Mouse (Mus musculus) MEL (cell line): ENCODE results near the gene Necab3. TPM values are rescaled to one million over a fixed set of nuclear protein-coding genes. Genes with fewer than 3 reads are reported as not detected.
A peak's percentile ranks its signal among the peaks of the same experiment; 100 is the strongest.

Experiments used
- DNase-seq: peaks from one replicate; pipeline ENCODE4 v3.0.0; 2011; ENCODE audit warnings: low read depth, low spot score
- H3K27ac ChIP-seq: 2 replicates; pipeline ENCODE4 v1.5.1; 2012; ENCODE audit warnings: low read depth, mild to moderate bottlenecking, control low read depth, low read length, moderate library complexity; ENCODE audit not compliant: control insufficient read depth
- H3K27me3 ChIP-seq, 2 experiments: fragments of 150-350 bp in 1 of 2; sonication (generic) in 1 of 2; 2 replicates each; pipeline ENCODE4 v1.6.1; 2012; ENCODE audit warnings: low read length in 2 of 2, mild to moderate bottlenecking in 2 of 2, improper control_type of control experiment in 1 of 2, moderate library complexity in 1 of 2; ENCODE audit not compliant: insufficient read depth in 2 of 2, control insufficient read depth in 1 of 2
- H3K36me3 ChIP-seq, 2 experiments: 2 replicates each; pipeline ENCODE4 v1.6.1; 2012 to 2014; ENCODE audit warnings: low read length in 2 of 2, improper control_type of control experiment in 1 of 2, inconsistent platforms in 1 of 2, mild to moderate bottlenecking in 1 of 2; ENCODE audit not compliant: insufficient read depth in 2 of 2, control insufficient read depth in 1 of 2
- H3K4me1 ChIP-seq, 2 experiments: fragments of 150-350 bp in 1 of 2; sonication (generic) in 1 of 2; 2 replicates each; pipeline ENCODE4 v1.6.1; 2012; ENCODE audit warnings: low read length in 2 of 2, improper control_type of control experiment in 1 of 2, mild to moderate bottlenecking in 1 of 2; ENCODE audit not compliant: insufficient read depth in 2 of 2, control insufficient read depth in 1 of 2
- H3K4me3 ChIP-seq, 2 experiments: fragments of 150-350 bp in 1 of 2; sonication (generic) in 1 of 2; 2 replicates each; pipeline ENCODE4 v1.5.1; 2012; ENCODE audit warnings: low read depth in 2 of 2, low read length in 2 of 2, mild to moderate bottlenecking in 2 of 2, moderate library complexity in 2 of 2, control low read depth in 1 of 2, improper control_type of control experiment in 1 of 2; ENCODE audit not compliant: control insufficient read depth in 1 of 2, insufficient read depth in 1 of 2
- H3K79me2 ChIP-seq: 2 replicates; pipeline ENCODE4 v1.6.1; 2012; ENCODE audit warnings: mild to moderate bottlenecking, low read length, moderate library complexity; ENCODE audit not compliant: control insufficient read depth, poor library complexity, insufficient read depth
- H3K9ac ChIP-seq: 2 replicates; pipeline ENCODE4 v1.6.1; 2012; ENCODE audit warnings: low read depth, mild to moderate bottlenecking, control low read depth, low read length, moderate library complexity; ENCODE audit not compliant: control insufficient read depth, poor library complexity, severe bottlenecking
- H3K9me3 ChIP-seq: fragments of 150-350 bp; sonication (generic); replicated peaks from 2 replicates; pipeline ENCODE4 v1.6.1; 2012; ENCODE audit warnings: mild to moderate bottlenecking, low read length, improper control_type of control experiment, moderate library complexity; ENCODE audit not compliant: insufficient read depth
- CHD1 ChIP-seq: IDR thresholded peaks from 2 replicates; pipeline ENCODE4 v1.6.1; 2012; ENCODE audit warnings: low read depth, mild to moderate bottlenecking, inconsistent platforms, low read length, improper control_type of control experiment
- CTCF ChIP-seq, 3 experiments: IDR thresholded peaks in 2 of 3; conservative IDR thresholded peaks in 1 of 3; 2 replicates each; pipeline ENCODE4 v1.5.1; 2011 to 2012; ENCODE audit warnings: low read length in 3 of 3, low read depth in 2 of 3, mild to moderate bottlenecking in 2 of 3, improper control_type of control experiment in 1 of 3, inconsistent platforms in 1 of 3, mixed read lengths in 1 of 3, moderate library complexity in 1 of 3; ENCODE audit not compliant: control insufficient read depth in 1 of 3, insufficient read depth in 1 of 3, poor library complexity in 1 of 3, severe bottlenecking in 1 of 3
- JUND ChIP-seq: IDR thresholded peaks from 2 replicates; pipeline ENCODE4 v1.6.1; 2011; ENCODE audit warnings: low read depth, mild to moderate bottlenecking, improper control_type of control experiment, low read length
- MAX ChIP-seq: IDR thresholded peaks from 2 replicates; pipeline ENCODE4 v1.6.1; 2011; ENCODE audit warnings: low read length, improper control_type of control experiment
- MEF2A ChIP-seq: IDR thresholded peaks from 2 replicates; pipeline ENCODE4 v1.6.1; 2014; ENCODE audit warnings: low read depth, mild to moderate bottlenecking, inconsistent platforms, low read length, improper control_type of control experiment; ENCODE audit not compliant: poor library complexity, insufficient replicate concordance, severe bottlenecking; ENCODE audit errors: extremely low read depth
- NELFE ChIP-seq: IDR thresholded peaks from 2 replicates; pipeline ENCODE4 v1.6.1; 2011; ENCODE audit warnings: low read depth, low read length, improper control_type of control experiment
- NRF1 ChIP-seq: IDR thresholded peaks from 2 replicates; pipeline ENCODE4 v1.6.1; 2014; ENCODE audit warnings: low read depth, mild to moderate bottlenecking, inconsistent platforms, low read length, improper control_type of control experiment, moderate library complexity; ENCODE audit not compliant: poor library complexity, insufficient read depth, severe bottlenecking
- POLR2AphosphoS2 ChIP-seq: IDR thresholded peaks from 2 replicates; pipeline ENCODE4 v1.6.1; 2011; ENCODE audit warnings: low read length, improper control_type of control experiment
- RAD21 ChIP-seq: IDR thresholded peaks from 2 replicates; pipeline ENCODE4 v1.6.1; 2011; ENCODE audit warnings: mild to moderate bottlenecking, low read depth, low read length, improper control_type of control experiment
- SMC3 ChIP-seq: IDR thresholded peaks from 2 replicates; pipeline ENCODE4 v1.6.1; 2011; ENCODE audit warnings: low read depth, low read length, improper control_type of control experiment
- USF1 ChIP-seq: IDR thresholded peaks from 2 replicates; pipeline ENCODE4 v1.6.1; 2014; ENCODE audit warnings: low read depth, mild to moderate bottlenecking, inconsistent platforms, low read length, improper control_type of control experiment, moderate library complexity
- ZC3H11A ChIP-seq: IDR thresholded peaks from 2 replicates; pipeline ENCODE4 v1.6.1; 2012; ENCODE audit warnings: low read depth, mild to moderate bottlenecking, inconsistent platforms, low read length, improper control_type of control experiment
- ZKSCAN1 ChIP-seq: IDR thresholded peaks from 2 replicates; pipeline ENCODE4 v1.6.1; 2012; ENCODE audit warnings: low read depth, mild to moderate bottlenecking, inconsistent platforms, low read length, improper control_type of control experiment, moderate library complexity
- polyA plus RNA-seq, 2 experiments: library from polyadenylated mRNA; stranded (reverse) in 1 of 2; unstranded in 1 of 2; fragments of >175 nt in 1 of 2; fragments of >200 nt in 1 of 2; gene quantifications; 2 replicates each; pipeline versions ENCODE4 v1.2.1 to v1.2.4; 2012; ENCODE audit warnings: low replicate concordance in 2 of 2, low read depth in 1 of 2; ENCODE audit not compliant: insufficient read length in 2 of 2, insufficient read depth in 1 of 2, missing spikeins in 1 of 2
- total RNA-seq: library from RNA; depleted of rRNA; stranded (reverse); fragments of 300-350 nt; gene quantifications from 2 replicates; pipeline ENCODE4 v1.2.3, GENCODE M21; 2012

Gene Necab3
- total and polyA plus RNA-seq, 3 experiments = 4.0 to 12.1 TPM; not detected in 1

DNA sequence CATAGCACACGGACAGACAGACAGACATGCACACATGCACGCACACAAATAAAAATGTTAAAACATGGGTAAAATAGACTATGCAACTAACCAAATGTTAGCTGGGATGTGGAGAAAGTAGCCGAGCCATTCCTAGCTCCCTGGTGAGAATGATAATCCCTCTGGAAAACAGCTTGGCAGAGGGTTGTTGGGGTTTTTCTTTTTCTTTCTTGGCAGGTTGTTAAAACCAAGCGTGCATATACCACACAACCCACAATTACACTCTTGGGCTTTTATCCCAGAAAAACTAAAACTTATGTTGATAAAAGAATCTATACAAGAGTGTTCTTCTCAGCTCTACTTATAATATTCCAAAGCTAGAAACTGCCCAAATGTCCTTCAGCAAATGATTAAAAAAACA is 30.4 kb upstream of the Necab3 start:
- H3K27ac ChIP-seq = no peak overlapping the region
- peaks cover 5 to 11% of the 10 kb centered on the region in 2 experiments; a peak in 3 of 4 replicates for H3K4me1 ChIP-seq
- no peaks in the 10 kb centered on the region for H3K27me3 ChIP-seq
- H3K36me3 ChIP-seq = peaks cover 0 to 2% of the 10 kb centered on the region in 2 experiments; a peak in 1 of 4 replicates
- no peaks in the 10 kb centered on the region for H3K79me2 ChIP-seq
- TF ChIP-seq CTCF (IDR thresholded peaks at IDR 0.05 in 2 of 3, conservative IDR thresholded peaks at IDR 0.05 in 1 of 3; ENCODE audit: control insufficient read depth in 1 of 3, insufficient read depth in 1 of 3, low read depth in 2 of 3, low read length in 3 of 3, poor library complexity in 1 of 3, severe bottlenecking in 1 of 3) = no peak
- no peak for TF ChIP-seq MAX
- TF ChIP-seq USF1 = no peak
- no peak for TF ChIP-seq CHD1
- TF ChIP-seq NRF1 = no peak
- TF ChIP-seq NELFE = no peak
- TF ChIP-seq JUND = no peak
- no peak overlapping the region for H3K9ac ChIP-seq
- no peak overlapping the region for H3K4me3 ChIP-seq
- no peak for DNase-seq
- H3K9me3 ChIP-seq = no peaks in the 10 kb centered on the region

DNA sequence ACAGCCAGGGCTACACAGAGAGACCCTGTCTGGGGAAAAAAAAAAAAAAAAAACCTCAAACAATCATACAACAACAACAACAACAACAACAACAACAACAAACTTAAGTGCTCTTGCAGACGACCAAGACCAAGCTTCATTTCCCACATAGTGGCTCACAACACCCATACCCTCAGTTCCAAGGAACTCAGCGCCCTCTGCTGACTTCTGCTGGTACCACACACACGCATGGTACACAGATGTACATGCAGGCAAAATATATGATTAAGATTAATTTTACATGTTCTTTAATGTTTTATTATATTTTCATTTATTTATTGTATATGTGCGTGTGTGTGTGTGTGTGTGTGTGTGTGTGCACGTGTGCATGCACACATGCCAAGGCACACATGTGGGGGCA is 27.7 kb upstream of the Necab3 start:
- peak; percentile 76 for DNase-seq

DNA sequence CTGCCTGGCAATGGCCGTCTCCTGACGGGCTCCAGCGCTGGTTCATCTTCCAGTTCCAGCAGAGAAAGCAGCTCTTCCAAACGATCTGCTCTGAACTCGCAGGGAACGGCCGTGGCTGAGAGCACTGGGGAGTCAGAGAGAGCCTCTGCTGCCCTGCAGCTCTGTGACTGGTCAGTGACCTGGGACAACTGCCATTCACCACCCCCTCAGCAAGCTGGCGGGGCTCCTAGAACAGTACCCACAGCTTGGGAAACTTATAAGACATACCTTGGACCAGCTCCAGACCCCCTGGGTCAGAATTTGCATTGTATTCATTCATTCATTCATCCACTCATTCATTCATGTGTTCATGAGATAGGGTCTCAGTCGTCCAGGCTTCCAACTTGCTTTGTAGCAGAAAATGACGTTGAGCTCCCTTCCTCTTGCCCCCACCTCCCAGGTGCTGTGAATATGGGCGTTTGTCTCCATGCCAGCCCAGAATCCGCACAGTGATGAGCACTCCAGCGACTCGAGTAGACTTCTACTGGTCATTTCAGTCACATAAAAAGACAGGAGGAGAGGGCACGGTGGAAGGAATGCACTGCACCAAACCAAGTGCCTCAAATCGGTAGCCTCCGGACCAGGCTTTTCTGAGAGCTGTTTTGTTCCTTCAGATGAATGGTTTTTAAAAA is 26.4 kb upstream of the Necab3 start:
- Histone ChIP-seq H3K4me1 (peaks cover 12 to 16% of the 10 kb centered on the region in 2 experiments), H3K27me3 (no peaks in the 10 kb centered on the region), H3K79me2 (no peaks in the 10 kb centered on the region), H3K9me3 (no peaks in the 10 kb centered on the region), H3K9ac (no peak overlapping the region), H3K36me3 (peaks cover 0 to 14% of the 10 kb centered on the region in 2 experiments; a peak in 2 of 4 replicates), H3K4me3 (no peak overlapping the region), H3K27ac (no peak overlapping the region)
- DNase-seq = no peak
- TF ChIP-seq ZKSCAN1 = no peak
- TF ChIP-seq POLR2AphosphoS2 = no peak

More for the DNA sequence above, 27.7 kb upstream of the Necab3 start:
- Histone ChIP-seq H3K36me3 (peaks cover 0 to 14% of the 10 kb centered on the region in 2 experiments; a peak in 2 of 4 replicates), H3K79me2 (no peaks in the 10 kb centered on the region)
- TF ChIP-seq ZC3H11A = peak; percentile 53
- TF ChIP-seq MEF2A = no peak
- TF ChIP-seq CTCF (IDR thresholded peaks at IDR 0.05 in 2 of 3, conservative IDR thresholded peaks at IDR 0.05 in 1 of 3; ENCODE audit: control insufficient read depth in 1 of 3, insufficient read depth in 1 of 3, low read depth in 2 of 3, low read length in 3 of 3, poor library complexity in 1 of 3, severe bottlenecking in 1 of 3) = peak; percentile 51 to 80 (median 73)
- peak; percentile 71 for TF ChIP-seq SMC3
- TF ChIP-seq RAD21 = peak; percentile 71
- TF ChIP-seq, all 39 proteins: peak for 4
- H3K4me3 ChIP-seq = no peak overlapping the region
- no peak overlapping the region for H3K9ac ChIP-seq
- H3K9me3 ChIP-seq = no peaks in the 10 kb centered on the region
- H3K27me3 ChIP-seq = no peaks in the 10 kb centered on the region
- H3K27ac ChIP-seq = no peak overlapping the region
- peaks cover 12 to 22% of the 10 kb centered on the region in 2 experiments for H3K4me1 ChIP-seq
